Mouse (Mus musculus): Measurements from ENCODE around the gene Ppm1h. TPM values are rescaled to one million over a fixed set of nuclear protein-coding genes. Genes with fewer than 3 reads are reported as not detected.

Gene Ppm1h
- polyA plus RNA-seq, 1 experiment from 2014 or later, result 5.9 TPM

DNA sequence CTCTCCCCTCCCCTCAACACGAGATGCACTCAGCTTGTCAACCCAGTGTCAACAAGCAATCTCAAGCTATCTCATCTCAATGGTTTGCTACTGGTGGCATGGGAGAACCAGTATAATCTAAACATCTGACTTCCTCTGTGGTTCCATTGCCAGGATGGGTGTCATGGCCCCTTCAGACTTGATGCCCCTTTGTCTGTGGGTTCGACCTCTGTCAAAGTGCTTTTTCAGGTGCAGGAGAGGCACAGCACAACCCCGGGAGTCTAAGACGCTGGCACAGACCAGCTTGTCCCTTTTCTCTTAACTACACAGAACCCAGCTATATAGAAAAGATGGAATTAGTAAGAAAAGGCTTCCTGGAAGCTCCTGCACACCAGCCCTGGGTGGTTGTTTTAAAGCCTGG is 56.0 kb downstream of the Ppm1h start:
- ATAC-seq (ENCODE audit: low FRiP score), result no peak
- Histone ChIP-seq H3K4me3 (ENCODE audit: low read depth, low read length) (no peak overlapping the region), H3K4me1 (ENCODE audit: control insufficient read depth, insufficient read depth, low read length) (no peaks in the 10 kb centered on the region), H3K27ac (ENCODE audit: low read depth, low read length) (no peak overlapping the region), H3K27me3 (ENCODE audit: control insufficient read depth, insufficient read depth, low read length) (no peaks in the 10 kb centered on the region), H3K4me2 (no peak overlapping the region), H3K9me3 (ENCODE audit: control insufficient read depth, low read length) (no peaks in the 10 kb centered on the region), H3K9ac (ENCODE audit: low read length) (no peak overlapping the region), H3K36me3 (ENCODE audit: control insufficient read depth, insufficient read depth, low read length) (no peaks in the 10 kb centered on the region)
- 93% methylated on average over 4 of the region's 4 CpGs for WGBS
- DNase-seq (ENCODE audit: low spot score, missing footprints), result no peak

DNA sequence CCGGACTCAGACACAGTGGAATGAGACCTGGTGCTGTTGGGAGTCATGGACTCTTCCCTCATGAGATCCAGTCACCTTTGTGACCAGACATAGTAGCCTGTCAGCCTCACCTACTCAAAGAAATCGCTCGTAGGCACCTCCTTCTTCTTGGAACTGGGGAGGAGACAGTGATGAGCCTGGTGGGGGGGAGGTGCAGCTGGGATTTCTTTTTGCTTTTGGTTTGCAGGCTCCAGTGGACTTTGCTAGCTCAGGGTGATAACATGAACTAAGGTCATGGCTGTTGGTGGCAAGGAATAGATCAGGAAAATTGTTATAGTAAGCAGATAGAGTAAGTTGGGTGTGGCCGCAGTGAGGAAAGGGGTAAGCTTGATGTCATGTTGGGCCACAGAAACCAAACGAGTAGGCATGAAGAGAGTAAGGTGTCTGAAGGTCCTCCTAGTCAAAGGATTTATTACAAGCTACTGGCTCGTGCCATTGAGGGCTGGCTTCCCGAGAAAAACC is 56.8 kb downstream of the Ppm1h start:
- H3K4me1 ChIP-seq (ENCODE audit: control insufficient read depth, insufficient read depth, low read length), result no peaks in the 10 kb centered on the region
- H3K4me3 ChIP-seq (ENCODE audit: low read depth, low read length), result no peak overlapping the region
- no peak for ATAC-seq (ENCODE audit: low FRiP score)
- no peak overlapping the region for H3K4me2 ChIP-seq
- DNase-seq (ENCODE audit: low spot score, missing footprints), result no peak
- H3K27me3 ChIP-seq (ENCODE audit: control insufficient read depth, insufficient read depth, low read length), result no peaks in the 10 kb centered on the region
- H3K36me3 ChIP-seq (ENCODE audit: control insufficient read depth, insufficient read depth, low read length), result no peaks in the 10 kb centered on the region
- no peak overlapping the region for H3K9ac ChIP-seq (ENCODE audit: low read length)
- no peaks in the 10 kb centered on the region for H3K9me3 ChIP-seq (ENCODE audit: control insufficient read depth, low read length)
- 92% methylated on average over 7 of the region's 7 CpGs for WGBS
- no peak overlapping the region for H3K27ac ChIP-seq (ENCODE audit: low read depth, low read length)

DNA sequence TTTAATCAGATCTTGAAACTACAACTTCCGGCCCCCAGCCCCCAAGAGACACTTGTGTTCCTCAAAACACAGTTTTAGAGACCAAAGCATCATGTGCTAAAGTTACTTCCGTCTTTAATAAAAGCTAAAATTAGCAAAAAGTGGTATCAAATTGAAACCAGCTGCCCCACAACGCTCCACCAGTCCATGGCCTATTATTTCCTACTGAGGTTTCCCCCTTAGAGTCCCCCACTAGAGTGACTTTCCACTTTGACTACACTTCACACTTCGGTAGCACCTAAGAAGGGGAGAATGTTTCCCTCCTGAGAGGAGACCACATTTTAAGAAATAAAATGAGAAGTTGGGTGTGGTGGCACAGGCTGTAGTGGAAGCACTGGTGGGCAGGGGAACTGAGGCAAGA is 58.3 kb downstream of the Ppm1h start:
- ATAC-seq (ENCODE audit: low FRiP score), result no peak
- Histone ChIP-seq H3K27me3 (ENCODE audit: control insufficient read depth, insufficient read depth, low read length) (no peaks in the 10 kb centered on the region), H3K9ac (ENCODE audit: low read length) (no peak overlapping the region), H3K9me3 (ENCODE audit: control insufficient read depth, low read length) (no peaks in the 10 kb centered on the region), H3K4me3 (ENCODE audit: low read depth, low read length) (no peak overlapping the region), H3K4me2 (no peak overlapping the region), H3K27ac (ENCODE audit: low read depth, low read length) (no peak overlapping the region), H3K4me1 (ENCODE audit: control insufficient read depth, insufficient read depth, low read length) (no peaks in the 10 kb centered on the region), H3K36me3 (ENCODE audit: control insufficient read depth, insufficient read depth, low read length) (no peaks in the 10 kb centered on the region)
- 87% methylated on average over 4 of the region's 4 CpGs for WGBS
- DNase-seq (ENCODE audit: low spot score, missing footprints), result no peak

DNA sequence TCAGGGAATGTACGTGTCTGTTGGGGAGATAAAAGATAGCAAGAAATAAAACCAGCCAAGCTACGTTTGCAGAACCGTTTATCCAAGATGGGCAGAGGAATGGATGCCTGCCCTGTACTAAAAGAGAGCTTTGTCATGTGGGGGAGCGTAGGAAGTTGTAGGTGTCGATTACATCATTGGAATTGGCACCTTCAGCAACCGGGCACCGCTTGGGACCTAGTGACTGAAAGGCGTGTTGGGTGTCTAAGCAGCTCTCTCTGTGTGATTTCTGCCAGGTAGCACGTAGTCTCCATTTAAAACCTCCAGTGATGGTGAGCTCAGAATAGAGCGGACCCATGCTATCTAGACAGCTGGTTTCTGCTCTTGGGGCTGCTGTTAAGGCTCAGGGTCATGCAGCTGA is 60.0 kb downstream of the Ppm1h start:
- Histone ChIP-seq H3K27me3 (ENCODE audit: control insufficient read depth, insufficient read depth, low read length) (no peaks in the 10 kb centered on the region), H3K36me3 (ENCODE audit: control insufficient read depth, insufficient read depth, low read length) (no peaks in the 10 kb centered on the region), H3K27ac (ENCODE audit: low read depth, low read length) (no peak overlapping the region), H3K9me3 (ENCODE audit: control insufficient read depth, low read length) (no peaks in the 10 kb centered on the region), H3K4me2 (no peak overlapping the region), H3K4me1 (ENCODE audit: control insufficient read depth, insufficient read depth, low read length) (no peaks in the 10 kb centered on the region), H3K4me3 (ENCODE audit: low read depth, low read length) (no peak overlapping the region), H3K9ac (ENCODE audit: low read length) (no peak overlapping the region)
- WGBS, result 92% methylated on average over 10 of the region's 10 CpGs
- ATAC-seq (ENCODE audit: low FRiP score) (no peak), DNase-seq (ENCODE audit: low spot score, missing footprints) (no peak)

DNA sequence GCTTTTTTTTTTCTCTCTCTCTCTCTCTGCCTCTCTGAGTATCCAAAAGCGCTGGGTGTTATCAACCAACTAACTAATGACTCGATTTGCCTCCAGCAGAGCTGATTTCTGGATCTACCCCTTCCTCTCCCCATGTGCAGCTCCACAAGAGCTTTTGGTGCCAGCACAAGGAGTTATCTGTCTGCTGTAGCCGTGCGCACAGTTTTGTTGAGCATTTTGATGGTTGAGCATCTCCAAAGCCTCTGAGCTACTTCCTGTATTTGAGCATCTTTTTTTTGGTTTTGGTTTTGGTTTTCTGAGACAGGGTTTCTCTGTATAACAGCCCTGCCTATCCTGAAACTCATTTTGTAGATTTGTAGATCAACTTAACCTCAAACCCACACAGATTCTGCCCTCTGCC is 60.5 kb downstream of the Ppm1h start:
- Histone ChIP-seq H3K4me1 (ENCODE audit: control insufficient read depth, insufficient read depth, low read length) (no peaks in the 10 kb centered on the region), H3K36me3 (ENCODE audit: control insufficient read depth, insufficient read depth, low read length) (no peaks in the 10 kb centered on the region), H3K27me3 (ENCODE audit: control insufficient read depth, insufficient read depth, low read length) (no peaks in the 10 kb centered on the region), H3K27ac (ENCODE audit: low read depth, low read length) (no peak overlapping the region), H3K9me3 (ENCODE audit: control insufficient read depth, low read length) (no peaks in the 10 kb centered on the region), H3K9ac (ENCODE audit: low read length) (no peak overlapping the region), H3K4me2 (no peak overlapping the region), H3K4me3 (ENCODE audit: low read depth, low read length) (no peak overlapping the region)
- no peak for DNase-seq (ENCODE audit: low spot score, missing footprints)
- WGBS, result 95% methylated on average over 4 of the region's 4 CpGs
- no peak for ATAC-seq (ENCODE audit: low FRiP score)

DNA sequence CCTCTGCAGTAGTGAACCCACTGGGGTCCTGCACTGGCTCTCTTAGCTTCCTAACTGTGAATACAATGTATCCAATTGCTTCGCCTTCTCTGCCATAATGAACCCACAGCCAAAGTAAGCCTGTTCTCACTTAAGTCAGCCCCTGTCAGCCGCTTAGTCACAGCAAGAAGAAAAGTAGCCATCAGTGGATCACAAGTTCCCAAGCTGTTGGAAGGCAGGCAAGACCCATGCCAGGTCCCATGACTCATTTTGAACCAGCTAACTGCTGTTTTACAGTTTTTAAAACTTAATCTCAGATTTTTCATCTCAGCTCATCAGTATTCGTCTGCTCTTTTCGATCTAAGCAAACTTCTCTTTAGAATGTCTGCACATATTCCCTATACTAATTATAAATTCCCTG is 61.6 kb downstream of the Ppm1h start:
- no peak overlapping the region for H3K4me3 ChIP-seq (ENCODE audit: low read depth, low read length)
- H3K9ac ChIP-seq (ENCODE audit: low read length), result no peak overlapping the region
- no peaks in the 10 kb centered on the region for H3K9me3 ChIP-seq (ENCODE audit: control insufficient read depth, low read length)
- DNase-seq (ENCODE audit: low spot score, missing footprints) (no peak), ATAC-seq (ENCODE audit: low FRiP score) (no peak)
- WGBS, result 77% methylated on average over 4 of the region's 4 CpGs
- no peak overlapping the region for H3K4me2 ChIP-seq
- no peaks in the 10 kb centered on the region for H3K4me1 ChIP-seq (ENCODE audit: control insufficient read depth, insufficient read depth, low read length)
- H3K36me3 ChIP-seq (ENCODE audit: control insufficient read depth, insufficient read depth, low read length), result no peaks in the 10 kb centered on the region
- H3K27me3 ChIP-seq (ENCODE audit: control insufficient read depth, insufficient read depth, low read length), result no peaks in the 10 kb centered on the region
- no peak overlapping the region for H3K27ac ChIP-seq (ENCODE audit: low read depth, low read length)

DNA sequence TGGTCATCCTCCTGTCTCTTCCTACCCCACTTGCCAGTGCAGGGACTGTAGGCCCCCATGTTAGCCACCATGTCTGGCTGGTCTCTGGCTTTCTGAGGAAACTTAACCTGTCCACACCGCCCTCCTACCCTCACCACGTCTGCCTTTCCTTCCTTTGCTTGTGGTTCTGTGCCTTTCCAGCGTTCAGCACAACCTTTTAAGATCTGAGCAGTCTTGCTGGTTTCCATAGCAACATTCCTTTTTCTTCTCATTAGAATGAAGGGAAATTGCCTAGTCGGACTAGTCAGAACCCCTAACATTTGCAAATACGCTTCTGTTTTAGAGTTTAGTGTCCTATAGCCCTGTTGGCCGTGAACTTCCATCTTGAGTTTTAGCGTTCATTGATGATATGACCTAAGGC is 62.6 kb downstream of the Ppm1h start:
- H3K4me3 ChIP-seq (ENCODE audit: low read depth, low read length), result no peak overlapping the region
- no peaks in the 10 kb centered on the region for H3K36me3 ChIP-seq (ENCODE audit: control insufficient read depth, insufficient read depth, low read length)
- H3K9me3 ChIP-seq (ENCODE audit: control insufficient read depth, low read length), result no peaks in the 10 kb centered on the region
- H3K27me3 ChIP-seq (ENCODE audit: control insufficient read depth, insufficient read depth, low read length), result no peaks in the 10 kb centered on the region
- no peak overlapping the region for H3K27ac ChIP-seq (ENCODE audit: low read depth, low read length)
- DNase-seq (ENCODE audit: low spot score, missing footprints) (no peak), ATAC-seq (ENCODE audit: low FRiP score) (no peak)
- no peak overlapping the region; the same call in 1 of the 2 replicates for H3K9ac ChIP-seq (ENCODE audit: low read length)
- H3K4me1 ChIP-seq (ENCODE audit: control insufficient read depth, insufficient read depth, low read length), result no peaks in the 10 kb centered on the region
- WGBS, result 69% methylated on average over 7 of the region's 7 CpGs
- no peak overlapping the region for H3K4me2 ChIP-seq

DNA sequence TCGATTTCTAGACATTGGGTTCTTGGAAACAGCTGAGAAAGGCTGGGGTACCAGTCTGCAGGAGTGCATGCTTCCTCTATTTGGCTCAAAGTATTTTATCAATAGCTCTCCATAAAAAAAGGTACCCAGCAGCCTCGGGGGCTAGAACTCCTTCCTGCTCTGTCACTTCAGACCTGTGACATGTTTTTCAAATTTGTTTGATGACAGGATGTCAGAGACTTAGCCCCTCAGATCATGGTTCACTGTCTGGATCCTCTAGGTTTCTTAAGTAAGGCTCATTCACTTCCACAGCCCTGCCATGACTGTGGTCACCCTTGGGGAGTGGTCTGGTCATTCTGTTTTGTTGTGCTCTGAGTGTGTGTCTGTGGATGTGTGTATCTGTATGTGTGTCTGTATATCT is 63.6 kb downstream of the Ppm1h start:
- H3K27ac ChIP-seq (ENCODE audit: low read depth, low read length), result no peak overlapping the region
- no peaks in the 10 kb centered on the region for H3K27me3 ChIP-seq (ENCODE audit: control insufficient read depth, insufficient read depth, low read length)
- H3K4me1 ChIP-seq (ENCODE audit: control insufficient read depth, insufficient read depth, low read length), result no peaks in the 10 kb centered on the region
- no peak for ATAC-seq (ENCODE audit: low FRiP score)
- DNase-seq (ENCODE audit: low spot score, missing footprints), result no peak
- no peak overlapping the region for H3K4me2 ChIP-seq
- no peak overlapping the region for H3K9ac ChIP-seq (ENCODE audit: low read length)
- H3K4me3 ChIP-seq (ENCODE audit: low read depth, low read length), result no peak overlapping the region
- H3K36me3 ChIP-seq (ENCODE audit: control insufficient read depth, insufficient read depth, low read length), result no peaks in the 10 kb centered on the region
- 90% methylated on average over 2 of the region's 2 CpGs for WGBS
- no peaks in the 10 kb centered on the region for H3K9me3 ChIP-seq (ENCODE audit: control insufficient read depth, low read length)

DNA sequence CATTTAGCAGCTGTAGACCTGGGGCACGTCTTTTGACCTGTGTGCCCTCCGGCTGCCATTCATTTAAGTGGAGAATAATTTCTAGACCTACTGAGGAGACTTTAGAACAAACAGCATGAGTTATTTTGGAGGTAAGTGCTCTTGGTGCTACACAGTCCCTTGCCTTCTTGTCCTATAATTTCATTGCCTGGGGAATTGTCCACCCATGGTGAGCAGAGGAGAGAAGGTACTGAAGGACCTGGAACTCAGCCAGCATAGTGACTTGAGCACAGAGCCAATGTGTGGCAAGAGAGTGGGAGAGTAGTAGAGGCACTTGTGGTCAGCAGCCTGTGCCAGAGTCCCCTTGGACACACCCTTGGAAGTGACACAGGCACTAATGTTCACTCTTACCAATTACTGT is 64.8 kb downstream of the Ppm1h start:
- H3K9me3 ChIP-seq (ENCODE audit: control insufficient read depth, low read length), result no peaks in the 10 kb centered on the region
- H3K9ac ChIP-seq (ENCODE audit: low read length), result no peak overlapping the region
- DNase-seq (ENCODE audit: low spot score, missing footprints), result no peak
- H3K27me3 ChIP-seq (ENCODE audit: control insufficient read depth, insufficient read depth, low read length), result no peaks in the 10 kb centered on the region
- no peaks in the 10 kb centered on the region for H3K36me3 ChIP-seq (ENCODE audit: control insufficient read depth, insufficient read depth, low read length)
- no peak overlapping the region for H3K27ac ChIP-seq (ENCODE audit: low read depth, low read length)
- no peak for ATAC-seq (ENCODE audit: low FRiP score)
- no peak overlapping the region for H3K4me2 ChIP-seq
- WGBS, result 90% methylated on average over 2 of the region's 2 CpGs
- H3K4me1 ChIP-seq (ENCODE audit: control insufficient read depth, insufficient read depth, low read length), result no peaks in the 10 kb centered on the region
- H3K4me3 ChIP-seq (ENCODE audit: low read depth, low read length), result no peak overlapping the region

DNA sequence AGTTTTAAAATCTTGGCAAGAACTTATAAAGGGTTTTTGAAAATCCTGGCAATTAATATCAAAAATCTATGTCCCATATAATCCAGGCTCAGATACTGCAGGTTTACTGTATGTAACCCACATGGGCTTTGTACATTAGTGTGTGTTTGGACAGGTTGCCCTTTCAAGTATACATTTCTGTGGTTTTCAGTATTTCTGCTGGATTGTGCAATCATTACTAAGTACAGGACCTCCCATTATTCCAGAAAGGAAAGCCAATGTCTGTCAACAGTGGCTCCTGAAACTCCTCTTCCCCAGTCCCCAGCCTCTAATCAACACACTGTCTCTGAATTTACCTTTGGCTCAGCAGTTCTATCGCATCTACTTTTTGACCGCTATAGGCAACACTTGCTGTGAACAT is 66.4 kb downstream of the Ppm1h start:
- Histone ChIP-seq H3K4me1 (ENCODE audit: control insufficient read depth, insufficient read depth, low read length) (no peaks in the 10 kb centered on the region), H3K4me2 (no peak overlapping the region), H3K4me3 (ENCODE audit: low read depth, low read length) (no peak overlapping the region), H3K27ac (ENCODE audit: low read depth, low read length) (no peak overlapping the region), H3K27me3 (ENCODE audit: control insufficient read depth, insufficient read depth, low read length) (no peaks in the 10 kb centered on the region), H3K36me3 (ENCODE audit: control insufficient read depth, insufficient read depth, low read length) (no peaks in the 10 kb centered on the region), H3K9ac (ENCODE audit: low read length) (no peak overlapping the region), H3K9me3 (ENCODE audit: control insufficient read depth, low read length) (no peaks in the 10 kb centered on the region)
- WGBS, result 100% methylated on average over 2 of the region's 2 CpGs
- ATAC-seq (ENCODE audit: low FRiP score), result no peak
- DNase-seq (ENCODE audit: low spot score, missing footprints), result no peak

Measured in midbrain, embryonic 11.5 days (tissue).